Mouse (Mus musculus) myocyte (in vitro differentiated cells): ENCODE data around the gene Dnm2. TPM values are rescaled to one million over a fixed set of nuclear protein-coding genes. Genes with fewer than 3 reads are reported as not detected.

Experiments used
- H3K27me3 ChIP-seq: one replicate; pipeline ENCODE4 v1.6.1; 2011; ENCODE audit not compliant: control insufficient read depth, insufficient read depth, insufficient read length
- H3K36me3 ChIP-seq: one replicate; pipeline ENCODE4 v1.6.1; 2011; ENCODE audit not compliant: control insufficient read depth, insufficient read depth
- H3K4me2 ChIP-seq: one replicate; pipeline ENCODE4 v1.6.1; 2011; ENCODE audit warnings: low read depth, control low read depth
- H3K4me3 ChIP-seq: one replicate; pipeline ENCODE4 v1.5.1; 2011; ENCODE audit warnings: mild to moderate bottlenecking, control low read depth, moderate library complexity
- H3K79me2 ChIP-seq: one replicate; pipeline ENCODE4 v1.6.1; 2011; ENCODE audit not compliant: control insufficient read depth, insufficient read depth
- H3ac ChIP-seq: one replicate; pipeline ENCODE4 v1.6.1; 2011; ENCODE audit not compliant: control insufficient read depth, insufficient read length
- CEBPB ChIP-seq: IDR thresholded peaks from 2 replicates; pipeline ENCODE4 v1.6.1; 2011; ENCODE audit warnings: mild to moderate bottlenecking, moderate library complexity; ENCODE audit not compliant: poor library complexity, insufficient read depth, severe bottlenecking
- E2F4 ChIP-seq: IDR thresholded peaks from one replicate; pipeline ENCODE4 v1.6.1; 2011; ENCODE audit warnings: mild to moderate bottlenecking, control low read depth, moderate library complexity; ENCODE audit not compliant: insufficient read depth
- MAX ChIP-seq: IDR thresholded peaks from one replicate; pipeline ENCODE4 v1.6.1; 2011; ENCODE audit warnings: low read depth, mild to moderate bottlenecking, control low read depth
- MYOD1 ChIP-seq, 3 experiments: IDR thresholded peaks; one replicate each; pipeline ENCODE4 v1.6.1; 2011; ENCODE audit warnings: control low read depth in 2 of 3, low read depth in 2 of 3, mild to moderate bottlenecking in 2 of 3, moderate library complexity in 1 of 3; ENCODE audit not compliant: insufficient read length in 2 of 3, control insufficient read depth in 1 of 3
- MYOG ChIP-seq, 3 experiments: IDR thresholded peaks; one replicate each; pipeline ENCODE4 v1.6.1; 2011; ENCODE audit warnings: control low read depth in 2 of 3, low read depth in 2 of 3, mild to moderate bottlenecking in 2 of 3; ENCODE audit not compliant: insufficient read length in 2 of 3, control insufficient read depth in 1 of 3, insufficient read depth in 1 of 3
- POLR2A ChIP-seq: IDR thresholded peaks from one replicate; pipeline ENCODE4 v1.6.1; 2011; ENCODE audit warnings: low read depth, mild to moderate bottlenecking, control low read depth, moderate library complexity; ENCODE audit not compliant: insufficient read length
- POLR2AphosphoS2 ChIP-seq: IDR thresholded peaks from one replicate; pipeline ENCODE4 v1.6.1; 2011; ENCODE audit warnings: low read depth, control low read depth; ENCODE audit not compliant: insufficient read length
- REST ChIP-seq: IDR thresholded peaks from one replicate; pipeline ENCODE4 v1.6.1; 2011; ENCODE audit warnings: mild to moderate bottlenecking, control low read depth, moderate library complexity; ENCODE audit not compliant: insufficient read depth, insufficient read length
- SRF ChIP-seq: IDR thresholded peaks from one replicate; pipeline ENCODE4 v1.6.1; 2011; ENCODE audit warnings: low read depth; ENCODE audit not compliant: control insufficient read depth, insufficient read length
- TCF12 ChIP-seq: IDR thresholded peaks from one replicate; pipeline ENCODE4 v1.6.1; 2011; ENCODE audit warnings: mild to moderate bottlenecking, control low read depth; ENCODE audit not compliant: poor library complexity, insufficient read depth, severe bottlenecking
- TCF3 ChIP-seq: IDR thresholded peaks from one replicate; pipeline ENCODE4 v1.6.1; 2011; ENCODE audit warnings: low read depth, control low read depth; ENCODE audit not compliant: insufficient read length
- USF1 ChIP-seq: IDR thresholded peaks from one replicate; pipeline ENCODE4 v1.6.1; 2011; ENCODE audit warnings: low read depth, mild to moderate bottlenecking, control low read depth, moderate library complexity
- polyA plus RNA-seq: library from polyadenylated mRNA; unstranded; fragments of >200 nt; fragmentation: generic; extraction: Trizol; gene quantifications from one replicate; pipeline ENCODE4 v1.2.1, GENCODE M21; 2012; ENCODE audit warnings: missing spikeins

Dnm2 gene
- polyA plus RNA-seq, 1 experiment, result 157 TPM

- no peaks in the 10 kb centered on the region for H3K36me3 ChIP-seq
- TF ChIP-seq MYOD1 (IDR thresholded peaks at IDR 0.05; ENCODE audit: control insufficient read depth in 1 of 3, insufficient read length in 2 of 3, low read depth in 2 of 3) (peak in 1 of 3 experiments; percentile 39), CEBPB (no peak), POLR2AphosphoS2 (peak; percentile 94), MYOG (IDR thresholded peaks at IDR 0.05; ENCODE audit: control insufficient read depth in 1 of 3, insufficient read depth in 1 of 3, insufficient read length in 2 of 3, low read depth in 2 of 3) (peak in 1 of 3 experiments; percentile 50), TCF3 (no peak), POLR2A (peak; percentile 14)
- H3K27me3 ChIP-seq, result no peaks in the 10 kb centered on the region
- H3K4me2 ChIP-seq, result peak overlapping the region; percentile 96
- H3K4me3 ChIP-seq, result peak overlapping the region; percentile 53
- peaks cover 6% of the 10 kb centered on the region for H3K79me2 ChIP-seq
- no peak overlapping the region for H3ac ChIP-seq
Measured at GRCm38 (mm10) chr9:21508871-21509404, 84.2 kb downstream of the Dnm2 start.

- TF ChIP-seq MAX, result peak; percentile 98
- peak; percentile 66 for TF ChIP-seq POLR2A
- peak; percentile 91 for TF ChIP-seq POLR2AphosphoS2
- TF ChIP-seq SRF, result peak; percentile 24
- peak; percentile 37 for TF ChIP-seq E2F4
- no peak for TF ChIP-seq MYOD1 (IDR thresholded peaks at IDR 0.05; ENCODE audit: control insufficient read depth in 1 of 3, insufficient read length in 2 of 3, low read depth in 2 of 3)
- H3K79me2 ChIP-seq, result peaks cover 6% of the 10 kb centered on the region
- H3K4me2 ChIP-seq, result peak within 1 kb of the TSS; percentile 96
- no peaks in the 10 kb centered on the region for H3K27me3 ChIP-seq
- H3K4me3 ChIP-seq, result peak within 1 kb of the TSS; percentile 53
- H3ac ChIP-seq, result peak within 1 kb of the TSS; percentile 11
- H3K36me3 ChIP-seq, result no peaks in the 10 kb centered on the region
Measured at GRCm38 (mm10) chr9:21509772-21510688, 85.3 kb downstream of the Dnm2 start, which contains the start of gene Tmed1. Tmed1 (minus strand) TSS chr9:21510252.

GRCm38 (mm10) chr9:21510689-21511015 is 85.9 kb downstream of the Dnm2 start:
- peak overlapping the region; percentile 11 for H3ac ChIP-seq
- H3K36me3 ChIP-seq, result no peaks in the 10 kb centered on the region
- no peaks in the 10 kb centered on the region for H3K27me3 ChIP-seq
- no peak for TF ChIP-seq MAX
- TF ChIP-seq MYOG (IDR thresholded peaks at IDR 0.05; ENCODE audit: control insufficient read depth in 1 of 3, insufficient read depth in 1 of 3, insufficient read length in 2 of 3, low read depth in 2 of 3), result no peak
- TF ChIP-seq SRF, result no peak
- TF ChIP-seq POLR2AphosphoS2, result no peak
- TF ChIP-seq E2F4, result no peak
- no peak for TF ChIP-seq TCF3
- no peak for TF ChIP-seq MYOD1 (IDR thresholded peaks at IDR 0.05; ENCODE audit: control insufficient read depth in 1 of 3, insufficient read length in 2 of 3, low read depth in 2 of 3)
- no peak for TF ChIP-seq REST
- TF ChIP-seq CEBPB, result no peak
- H3K79me2 ChIP-seq, result peaks cover 6% of the 10 kb centered on the region
- peak overlapping the region; percentile 53 for H3K4me3 ChIP-seq
- H3K4me2 ChIP-seq, result peak overlapping the region; percentile 96

GRCm38 (mm10) chr9:21511052-21511451 is 86.3 kb downstream of the Dnm2 start:
- TF ChIP-seq MYOG (IDR thresholded peaks at IDR 0.05; ENCODE audit: control insufficient read depth in 1 of 3, insufficient read depth in 1 of 3, insufficient read length in 2 of 3, low read depth in 2 of 3), result no peak
- no peak for TF ChIP-seq MYOD1 (IDR thresholded peaks at IDR 0.05; ENCODE audit: control insufficient read depth in 1 of 3, insufficient read length in 2 of 3, low read depth in 2 of 3)
- TF ChIP-seq SRF, result no peak
- no peak for TF ChIP-seq CEBPB
- TF ChIP-seq USF1, result no peak
- no peak for TF ChIP-seq TCF3
- TF ChIP-seq TCF12, result no peak
- TF ChIP-seq REST, result no peak
- no peak for TF ChIP-seq POLR2A
- no peak for TF ChIP-seq E2F4
- no peak for TF ChIP-seq MAX
- TF ChIP-seq POLR2AphosphoS2, result no peak
- H3ac ChIP-seq, result peak overlapping the region; percentile 11
- H3K27me3 ChIP-seq, result no peaks in the 10 kb centered on the region
- no peaks in the 10 kb centered on the region for H3K36me3 ChIP-seq
- H3K4me2 ChIP-seq, result peak overlapping the region; percentile 96
- H3K79me2 ChIP-seq, result peaks cover 6% of the 10 kb centered on the region
- peak overlapping the region; percentile 53 for H3K4me3 ChIP-seq
